Mouse (Mus musculus) liver, embryonic 14.5 days (tissue): Measurements from ENCODE around the gene Cdca3. TPM values are rescaled to one million over a fixed set of nuclear protein-coding genes. Genes with fewer than 3 reads are reported as not detected.

ENCODE experiments used
- ATAC-seq: fragments of 200-750 bp; cut with Nextera tagmentation; 2 replicates; pipeline ENCODE4 v1.8.0; 2017; ENCODE audit warnings: moderate number of reproducible peaks, mild to moderate bottlenecking, moderate library complexity; ENCODE audit not compliant: insufficient read depth
- DNase-seq, 3 experiments: peaks; one replicate each; pipeline ENCODE4 v3.0.0-alpha.2; 2012 to 2013; ENCODE audit warnings: low read depth in 3 of 3, low spot score in 3 of 3
- H3K27ac ChIP-seq: fragments of 300-500 bp; sonication (generic); 2 replicates; pipeline ENCODE4 v1.5.1; 2014; ENCODE audit warnings: moderate library complexity, mild to moderate bottlenecking, control low read depth, inconsistent platforms
- H3K27me3 ChIP-seq: fragments of 300-500 bp; sonication (generic); 2 replicates; pipeline ENCODE4 v1.6.1; 2014; ENCODE audit warnings: mild to moderate bottlenecking, low read length, moderate library complexity; ENCODE audit not compliant: control insufficient read depth, insufficient read depth
- H3K36me3 ChIP-seq: fragments of 300-500 bp; sonication (generic); replicated peaks from 2 replicates; pipeline ENCODE4 v1.6.1; 2014; ENCODE audit warnings: low read depth; ENCODE audit not compliant: control insufficient read depth, insufficient read depth
- H3K4me1 ChIP-seq, 2 experiments: fragments of 200-500 bp in 1 of 2; fragments of 300-500 bp in 1 of 2; sonication (generic) in 1 of 2; replicated peaks; 2 replicates each; pipeline ENCODE4 v1.6.1; 2012 to 2014; ENCODE audit warnings: antibody characterized with exemption in 1 of 2, inconsistent platforms in 1 of 2, low read length in 1 of 2; ENCODE audit not compliant: control insufficient read depth in 2 of 2, insufficient read depth in 2 of 2
- H3K4me2 ChIP-seq: fragments of 300-500 bp; sonication (generic); 2 replicates; pipeline ENCODE4 v1.6.1; 2014; ENCODE audit warnings: low read depth, mild to moderate bottlenecking, control low read depth, moderate library complexity
- H3K4me3 ChIP-seq, 2 experiments: fragments of 200-500 bp in 1 of 2; fragments of 300-500 bp in 1 of 2; sonication (generic) in 1 of 2; 2 replicates each; pipeline ENCODE4 v1.5.1; 2012 to 2014; ENCODE audit warnings: low read depth in 2 of 2, low read length in 2 of 2, mild to moderate bottlenecking in 2 of 2, control low read depth in 1 of 2, inconsistent platforms in 1 of 2, moderate library complexity in 1 of 2; ENCODE audit not compliant: insufficient read depth in 1 of 2
- H3K9ac ChIP-seq: fragments of 300-500 bp; sonication (generic); replicated peaks from 2 replicates; pipeline ENCODE4 v1.6.1; 2014; ENCODE audit warnings: mild to moderate bottlenecking, control low read depth, moderate library complexity
- H3K9me3 ChIP-seq: fragments of 300-500 bp; sonication (generic); 2 replicates; pipeline ENCODE4 v1.6.1; 2016; ENCODE audit warnings: low read length, mixed read lengths; ENCODE audit not compliant: control insufficient read depth
- CTCF ChIP-seq: IDR thresholded peaks from 2 replicates; pipeline ENCODE4 v1.5.1; 2016; ENCODE audit warnings: antibody characterized with exemption, low read depth, control low read depth
- EP300 ChIP-seq: IDR thresholded peaks from 2 replicates; pipeline ENCODE4 v1.6.1; 2016; ENCODE audit warnings: antibody characterized with exemption, low read depth
- WGBS: fragments of 180-500 bp; shearing (Covaris S2); extraction: QIAGEN DNeasy Blood & Tissue Kit; methylation state at CpG from one replicate; pipeline ENCODE4 v1.1.7; 2014; ENCODE audit not compliant: insufficient replicate concordance; 5-methylcytosine and 5-hydroxymethylcytosine counted together
- polyA plus RNA-seq, 2 experiments: library from polyadenylated mRNA; depleted of rRNA in 1 of 2; stranded (reverse) in 1 of 2; unstranded in 1 of 2; fragments of >200 nt; fragmentation: Nextera tagmentation in 1 of 2; extraction: Ambion mirVana in 1 of 2; gene quantifications; 2 replicates each; pipeline versions ENCODE4 v1.2.1 to v1.2.3; 2012 to 2014

The Cdca3 gene
- polyA plus RNA-seq, 2 experiments = 147 to 206 TPM

GRCm38 (mm10) chr6:124814448-124814847 is 14.9 kb upstream of the Cdca3 start:
- peak overlapping the region; percentile 89 to 94; a peak in 3 of 4 replicates for H3K4me3 ChIP-seq
- H3K27ac ChIP-seq = no peak overlapping the region
- ATAC-seq (no peak; the same call in 1 of the 2 replicates), DNase-seq (no peak)
- H3K4me1 ChIP-seq = peaks cover 13 to 23% of the 10 kb centered on the region in 2 experiments
- H3K9me3 ChIP-seq = no peaks in the 10 kb centered on the region
- TF ChIP-seq CTCF (no peak), EP300 (no peak)
- H3K9ac ChIP-seq = peak overlapping the region; percentile 90; the same call in 1 of the 2 replicates
- H3K36me3 ChIP-seq = peaks cover 33% of the 10 kb centered on the region
- H3K27me3 ChIP-seq = no peaks in the 10 kb centered on the region
- peak overlapping the region; percentile 88 for H3K4me2 ChIP-seq
- WGBS = 34% methylated on average over 8 of the region's 8 CpGs

- Histone ChIP-seq H3K9ac (no peak overlapping the region), H3K27ac (no peak overlapping the region), H3K27me3 (no peaks in the 10 kb centered on the region), H3K4me1 (peaks cover 11 to 17% of the 10 kb centered on the region in 2 experiments), H3K4me3 (no peak overlapping the region), H3K36me3 (peaks cover 35% of the 10 kb centered on the region), H3K4me2 (no peak overlapping the region; the same call in 1 of the 2 replicates), H3K9me3 (no peaks in the 10 kb centered on the region)
- WGBS = 65% methylated on average over 9 of the region's 9 CpGs
- TF ChIP-seq CTCF = 0 out of 2 replicates have a peak, but pooled peaks have one; percentile 2
- TF ChIP-seq EP300 = no peak
- no peak for DNase-seq
- no peak for ATAC-seq
Observed at GRCm38 (mm10) chr6:124814858-124815774, 14.2 kb upstream of the Cdca3 start.

GRCm38 (mm10) chr6:124816611-124817010 is 12.7 kb upstream of the Cdca3 start:
- Histone ChIP-seq H3K9me3 (no peaks in the 10 kb centered on the region), H3K36me3 (peaks cover 38% of the 10 kb centered on the region), H3K4me3 (no peak overlapping the region), H3K4me1 (peaks cover 11 to 16% of the 10 kb centered on the region in 2 experiments), H3K4me2 (no peak overlapping the region), H3K27me3 (no peaks in the 10 kb centered on the region), H3K9ac (no peak overlapping the region), H3K27ac (no peak overlapping the region)
- TF ChIP-seq EP300 (no peak), CTCF (no peak)
- 85% methylated on average over 4 of the region's 4 CpGs for WGBS
- DNase-seq = no peak
- no peak for ATAC-seq

DNA sequence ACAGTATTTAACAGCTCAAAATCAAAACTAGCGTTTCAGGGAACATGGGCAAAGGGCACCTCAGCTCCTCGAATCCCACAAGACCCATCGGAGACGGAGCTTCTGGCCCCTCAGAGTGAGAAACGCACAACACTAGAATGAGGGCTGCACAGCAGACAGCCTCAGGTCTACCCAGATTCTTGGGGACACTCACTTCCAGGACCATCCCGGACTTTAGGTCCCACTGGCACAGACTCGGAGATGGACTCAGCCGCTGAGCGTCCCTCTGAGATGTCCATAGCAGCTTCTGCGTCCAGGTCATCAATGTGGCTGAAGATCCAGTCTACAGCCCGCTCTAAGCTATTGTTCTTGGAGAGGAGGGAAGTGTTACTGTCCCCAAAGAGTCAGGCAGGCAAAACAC is 12.2 kb upstream of the Cdca3 start:
- Histone ChIP-seq H3K9ac (no peak overlapping the region), H3K27me3 (no peaks in the 10 kb centered on the region), H3K4me2 (no peak overlapping the region), H3K4me1 (peaks cover 11 to 12% of the 10 kb centered on the region in 2 experiments), H3K9me3 (no peaks in the 10 kb centered on the region), H3K27ac (no peak overlapping the region), H3K36me3 (peaks cover 38% of the 10 kb centered on the region), H3K4me3 (no peak overlapping the region)
- ATAC-seq (no peak), DNase-seq (no peak)
- 86% methylated on average over 11 of the region's 11 CpGs for WGBS
- no peak for TF ChIP-seq EP300
- TF ChIP-seq CTCF = no peak

DNA sequence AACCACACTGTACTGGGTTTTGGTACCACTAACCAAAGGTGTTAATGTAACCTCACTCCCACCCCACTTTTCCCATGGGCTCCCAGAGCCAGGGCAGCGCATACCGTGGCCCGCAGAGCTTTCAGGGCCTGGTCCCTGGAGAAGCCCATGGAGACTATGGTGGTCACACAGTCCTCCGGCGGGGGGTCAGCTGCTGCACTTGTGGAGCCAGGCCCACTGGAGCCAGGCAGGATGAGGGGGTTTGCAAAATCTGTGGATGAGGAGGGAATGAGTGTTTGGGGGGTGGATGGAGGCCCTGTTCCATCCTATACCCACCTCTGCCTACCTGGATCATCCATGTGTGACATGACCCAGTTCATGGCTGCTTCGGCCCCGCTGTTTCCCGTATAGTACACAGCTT is 11.8 kb upstream of the Cdca3 start:
- Histone ChIP-seq H3K9me3 (no peaks in the 10 kb centered on the region), H3K4me3 (no peak overlapping the region), H3K4me1 (peaks cover 8 to 9% of the 10 kb centered on the region in 2 experiments), H3K27ac (no peak overlapping the region), H3K4me2 (no peak overlapping the region), H3K9ac (no peak overlapping the region), H3K36me3 (peaks cover 34% of the 10 kb centered on the region), H3K27me3 (no peaks in the 10 kb centered on the region)
- ATAC-seq = no peak
- TF ChIP-seq EP300 (no peak), CTCF (no peak)
- no peak for DNase-seq
- WGBS = 89% methylated on average over 8 of the region's 8 CpGs
